Mouse (Mus musculus) megakaryocyte, adult 5-6 weeks (primary cell): ENCODE results near the gene Tiam1. TPM values are rescaled to one million over a fixed set of nuclear protein-coding genes. Genes with fewer than 3 reads are reported as not detected.

Experiments
- ATAC-seq: 2 replicates; pipeline ENCODE4 v1.8.0; 2016; ENCODE audit warnings: mild to moderate bottlenecking, inconsistent platforms; ENCODE audit not compliant: poor library complexity, severe bottlenecking
- total RNA-seq, 2 experiments: library from RNA; stranded (forward) in 1 of 2; stranded (reverse) in 1 of 2; fragments of 153-499, 151-499 nt in 1 of 2; fragments of 221-1000, 200-1000 nt in 1 of 2; gene quantifications; 2 replicates each; pipeline versions ENCODE4 v1.2.3 to v1.2.4; 2015 to 2017

Tiam1 gene
- total RNA-seq, 2 experiments from 2014 or later, result 60.0 to 61.3 TPM

- ATAC-seq, result peak; percentile 79
These were observed 183.2 kb downstream of the Tiam1 start for GRCm38 (mm10) chr16:89960186-89960878.

- peak; percentile 66 for ATAC-seq
These were observed 184.6 kb downstream of the Tiam1 start for GRCm38 (mm10) chr16:89958982-89959381.

- no peak for ATAC-seq
These were observed 185.5 kb downstream of the Tiam1 start for GRCm38 (mm10) chr16:89958030-89958429.

- no peak for ATAC-seq
These were observed 189.0 kb downstream of the Tiam1 start for GRCm38 (mm10) chr16:89954525-89954924.

GRCm38 (mm10) chr16:89954114-89954513, 189.5 kb downstream of the Tiam1 start:
- ATAC-seq, result no peak

GRCm38 (mm10) chr16:89952821-89953220, 190.7 kb downstream of the Tiam1 start:
- no peak for ATAC-seq

GRCm38 (mm10) chr16:89950754-89951153, 192.8 kb downstream of the Tiam1 start:
- peak; percentile 43; the same call in 1 of the 2 replicates for ATAC-seq

- ATAC-seq, result peak; percentile 66
These were observed 193.3 kb downstream of the Tiam1 start for GRCm38 (mm10) chr16:89950251-89950650.

GRCm38 (mm10) chr16:89948040-89948439, 195.5 kb downstream of the Tiam1 start:
- no peak for ATAC-seq

GRCm38 (mm10) chr16:89946816-89947215, 196.8 kb downstream of the Tiam1 start:
- no peak for ATAC-seq

GRCm38 (mm10) chr16:89944604-89945283, 198.8 kb downstream of the Tiam1 start:
- ATAC-seq, result no peak

- ATAC-seq, result no peak
These were observed 199.5 kb downstream of the Tiam1 start for GRCm38 (mm10) chr16:89944050-89944449.

- no peak for ATAC-seq
These were observed 200.2 kb downstream of the Tiam1 start for GRCm38 (mm10) chr16:89943267-89943971.

- no peak for ATAC-seq
These were observed 202.9 kb downstream of the Tiam1 start for GRCm38 (mm10) chr16:89940696-89941095.

- ATAC-seq, result peak; percentile 68
These were observed 205.3 kb downstream of the Tiam1 start for GRCm38 (mm10) chr16:89938277-89938676.

GRCm38 (mm10) chr16:89936571-89936970, 207.0 kb downstream of the Tiam1 start:
- ATAC-seq, result no peak

- ATAC-seq, result no peak
These were observed 208.2 kb downstream of the Tiam1 start for GRCm38 (mm10) chr16:89935398-89935797.

GRCm38 (mm10) chr16:89934616-89935015, 209.0 kb downstream of the Tiam1 start:
- ATAC-seq, result no peak

GRCm38 (mm10) chr16:89933976-89934375, 209.6 kb downstream of the Tiam1 start:
- ATAC-seq, result no peak

GRCm38 (mm10) chr16:89928611-89929010, 215.0 kb downstream of the Tiam1 start:
- no peak for ATAC-seq

- ATAC-seq, result no peak
These were observed 219.2 kb downstream of the Tiam1 start for GRCm38 (mm10) chr16:89924249-89924890.
